Mouse (Mus musculus) embryonic fibroblast, embryonic 13.5 days (primary cell): ENCODE measurements around the gene Mrgprx1.

Experiments used
- CTCF ChIP-seq: IDR thresholded peaks from 2 replicates; pipeline ENCODE4 v1.5.1; 2011; ENCODE audit warnings: mild to moderate bottlenecking, control low read depth, low read length, moderate library complexity, borderline replicate concordance; ENCODE audit not compliant: insufficient read depth
- POLR2A ChIP-seq: IDR thresholded peaks from 2 replicates; pipeline ENCODE4 v1.6.1; 2011; ENCODE audit warnings: low read depth, mild to moderate bottlenecking, control low read depth, low read length, moderate library complexity

DNA sequence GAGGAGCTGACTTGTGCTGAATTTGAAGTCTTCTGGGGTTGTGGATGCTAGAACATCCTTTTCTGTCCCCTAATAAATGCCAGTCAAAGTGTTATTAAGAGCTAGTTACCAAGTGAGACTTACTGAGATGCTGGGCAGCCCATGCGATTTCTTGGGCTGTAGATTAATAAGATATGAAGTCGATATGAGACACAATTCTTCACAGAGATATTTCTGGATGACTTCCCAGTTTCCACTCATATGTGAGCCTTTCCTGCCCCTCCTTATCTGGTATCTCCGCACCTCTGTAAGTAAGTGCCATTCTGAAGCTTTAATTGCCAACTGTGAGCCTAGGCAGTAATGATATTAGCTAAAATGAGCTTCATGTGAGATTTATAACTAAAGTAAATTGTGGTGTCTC is at the start of gene Mrgprx1:
- TF ChIP-seq CTCF (no peak), POLR2A (no peak)
